Mouse (Mus musculus) naive thymus-derived CD4-positive, alpha-beta T cell, adult 2 months (primary cell): Measurements from ENCODE around the gene Agap1.

ENCODE experiments used
- DNase-seq: peaks from one replicate; pipeline ENCODE4 v3.0.0-alpha.2; 2011; ENCODE audit warnings: low read depth

The Agap1 gene

DNA sequence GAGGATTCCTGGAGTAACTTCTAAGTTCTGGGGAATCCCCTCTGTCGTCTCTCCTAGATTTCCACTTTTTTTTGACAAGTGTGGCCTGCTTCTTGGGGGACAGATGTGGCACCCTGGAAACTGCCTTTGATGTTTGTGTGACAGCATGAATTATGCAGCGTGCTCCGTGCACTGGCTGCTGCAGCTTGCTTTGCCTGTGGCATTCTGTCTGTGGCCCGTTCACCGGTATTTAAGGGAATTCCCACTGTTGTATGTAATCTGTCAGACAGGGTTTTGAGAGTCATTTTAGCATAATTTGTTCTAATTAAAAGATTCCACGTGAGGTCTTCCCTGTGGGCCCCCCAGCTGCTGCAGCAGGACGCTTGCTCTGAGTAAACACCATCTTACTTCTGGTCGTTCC is 312.3 kb downstream of the Agap1 start:
- no peak for DNase-seq

DNA sequence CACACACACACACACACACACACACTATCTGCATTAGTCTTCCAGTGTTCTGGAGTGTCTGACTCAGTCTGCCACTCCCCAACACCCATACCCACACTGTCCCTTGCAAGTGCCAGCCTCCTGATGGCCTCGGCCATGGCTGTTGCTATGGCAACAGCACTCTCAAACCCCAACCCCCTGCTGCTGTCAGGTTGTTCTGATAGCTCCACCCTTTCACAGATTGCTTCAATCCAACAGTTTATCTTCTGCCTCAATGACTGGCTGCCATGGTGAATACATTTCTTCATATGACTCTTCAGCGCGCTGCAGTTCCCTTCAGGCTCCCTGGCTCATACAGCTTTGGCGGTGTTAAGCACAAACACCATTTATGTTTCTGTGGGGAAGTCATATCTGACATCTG is 315.0 kb downstream of the Agap1 start:
- DNase-seq: no peak

DNA sequence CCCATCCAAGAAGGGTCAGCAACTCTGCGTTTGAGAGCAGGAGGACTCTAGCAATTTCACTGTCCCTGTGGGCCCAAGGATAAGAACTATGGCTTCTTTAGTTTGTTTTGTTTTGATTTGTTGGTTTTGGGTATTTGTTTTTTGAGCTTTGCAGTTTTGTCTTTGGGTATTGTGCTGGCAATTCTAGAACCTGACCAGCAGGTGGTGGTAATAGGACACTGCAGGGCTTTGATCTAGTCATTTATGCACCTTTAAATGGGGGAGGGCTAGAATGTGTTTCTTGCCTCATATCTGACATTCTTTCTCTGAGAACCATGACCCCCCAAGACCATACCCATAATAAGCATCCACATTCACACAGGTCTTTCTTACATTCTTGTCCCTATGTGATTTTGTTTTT is 315.7 kb downstream of the Agap1 start:
- no peak for DNase-seq

DNA sequence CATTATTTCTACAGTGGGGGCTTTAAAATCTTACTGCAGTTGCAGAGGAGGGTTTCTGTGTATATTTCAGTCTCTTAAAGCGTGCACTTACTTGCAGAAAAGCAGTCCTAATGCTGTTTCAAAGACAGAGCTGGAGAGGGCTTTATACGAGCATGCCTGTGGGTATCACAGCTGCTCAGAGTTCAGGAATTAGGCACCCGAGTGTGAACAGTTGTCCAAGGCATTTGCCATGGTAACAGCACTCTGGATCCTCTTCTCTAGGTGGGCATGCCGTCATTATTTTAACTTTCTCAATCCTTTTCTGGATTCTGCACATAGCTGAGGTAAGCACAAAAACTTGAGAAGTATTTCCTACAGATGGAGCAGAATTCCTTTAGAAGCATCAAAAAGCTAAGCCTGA is 321.1 kb downstream of the Agap1 start:
- DNase-seq: no peak

DNA sequence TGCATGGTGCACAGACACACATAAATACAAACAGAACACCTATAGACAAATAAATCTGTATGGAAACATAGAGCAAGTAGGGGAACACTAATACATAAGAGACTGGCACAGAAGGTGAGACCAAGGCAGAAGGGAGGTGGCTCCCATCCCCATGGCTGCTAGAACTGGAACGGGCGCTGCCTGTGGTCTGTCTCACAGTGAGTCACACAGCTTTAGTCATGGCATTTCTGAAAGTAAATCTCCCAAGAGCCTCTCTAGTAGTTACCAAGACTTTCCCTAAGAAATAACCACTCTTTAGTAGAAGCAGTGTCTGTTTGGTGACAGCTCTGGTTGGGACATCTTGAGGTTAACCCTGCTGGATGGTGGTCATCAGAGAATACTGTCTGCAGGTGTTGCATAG is 326.1 kb downstream of the Agap1 start:
- no peak for DNase-seq

DNA sequence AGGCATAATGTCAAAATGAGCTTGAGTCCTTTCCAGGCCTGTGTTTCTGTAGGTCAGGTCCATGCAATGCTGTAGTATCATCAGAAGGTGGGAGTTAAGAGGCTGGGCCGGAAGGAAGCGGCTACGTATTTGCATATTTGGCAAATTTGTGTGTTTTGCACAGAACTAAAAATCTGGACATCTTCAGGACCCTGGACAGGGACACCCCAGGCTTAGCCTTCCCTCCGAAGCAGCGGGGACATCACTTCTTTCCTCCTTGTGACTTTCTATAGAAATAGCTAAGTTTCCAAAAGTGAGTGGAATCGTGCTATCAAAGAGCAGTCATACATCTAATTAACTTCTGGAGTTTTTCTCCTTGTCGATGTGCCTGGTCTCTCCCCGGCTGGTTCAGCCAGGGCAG is 327.3 kb downstream of the Agap1 start:
- DNase-seq: no peak

DNA sequence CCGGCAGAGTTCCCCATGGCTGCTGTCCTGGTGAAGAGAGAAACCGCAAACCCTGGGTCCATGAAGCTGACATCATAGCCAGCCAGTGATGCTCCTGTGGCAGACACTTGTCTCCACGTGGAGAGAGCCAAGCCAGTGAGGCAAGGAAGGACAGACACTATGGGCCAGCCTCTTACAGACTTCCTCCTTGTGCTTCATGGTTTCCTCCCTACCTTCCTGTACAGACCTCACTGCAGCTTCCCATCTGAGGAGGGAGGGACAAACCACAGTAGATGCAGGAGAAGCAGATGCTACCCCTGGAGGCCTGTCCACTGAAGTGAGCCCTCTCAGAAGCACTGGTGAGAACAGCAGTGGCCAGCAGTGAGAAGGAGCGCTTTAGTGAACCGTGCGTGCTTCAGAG is 332.2 kb downstream of the Agap1 start:
- no peak for DNase-seq

DNA sequence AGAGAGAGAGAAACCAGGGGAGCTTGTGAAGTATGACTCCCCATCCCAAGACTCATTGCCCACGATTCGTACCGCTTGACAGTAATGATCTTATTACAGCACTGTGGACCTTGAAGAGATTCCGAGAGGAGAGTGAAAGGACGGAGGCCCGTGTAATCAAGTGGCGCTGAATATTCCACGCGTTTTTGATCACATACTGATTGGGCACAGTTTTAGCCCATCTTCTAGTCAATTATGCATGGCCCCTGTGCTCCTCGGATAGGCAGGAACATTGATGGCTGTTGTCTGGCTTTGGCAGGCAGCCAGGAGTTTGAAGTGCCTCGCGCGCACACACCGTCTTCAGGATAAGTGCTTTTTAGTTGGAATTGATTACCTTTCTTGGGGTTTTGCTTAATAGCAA is 344.1 kb downstream of the Agap1 start:
- DNase-seq: no peak

DNA sequence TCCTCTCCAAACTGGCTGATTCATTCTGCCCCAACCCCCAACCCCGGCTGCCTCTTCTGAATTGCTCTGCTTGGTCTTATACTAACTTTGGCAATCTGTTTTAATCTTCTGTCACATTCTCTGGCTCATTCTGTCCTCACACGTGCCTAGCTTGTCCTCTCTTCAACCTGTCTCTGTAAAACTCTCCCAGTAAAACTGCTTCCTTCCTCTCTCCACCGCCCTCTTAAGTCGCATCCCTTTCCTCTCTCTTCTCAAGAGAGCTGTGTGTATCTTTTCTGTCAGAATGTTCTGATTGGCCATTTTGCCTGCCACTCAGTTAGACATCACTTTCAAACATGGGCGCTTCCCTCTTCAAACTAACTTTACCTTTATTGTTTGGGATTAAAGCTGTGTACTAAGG is 346.9 kb downstream of the Agap1 start:
- DNase-seq: no peak

DNA sequence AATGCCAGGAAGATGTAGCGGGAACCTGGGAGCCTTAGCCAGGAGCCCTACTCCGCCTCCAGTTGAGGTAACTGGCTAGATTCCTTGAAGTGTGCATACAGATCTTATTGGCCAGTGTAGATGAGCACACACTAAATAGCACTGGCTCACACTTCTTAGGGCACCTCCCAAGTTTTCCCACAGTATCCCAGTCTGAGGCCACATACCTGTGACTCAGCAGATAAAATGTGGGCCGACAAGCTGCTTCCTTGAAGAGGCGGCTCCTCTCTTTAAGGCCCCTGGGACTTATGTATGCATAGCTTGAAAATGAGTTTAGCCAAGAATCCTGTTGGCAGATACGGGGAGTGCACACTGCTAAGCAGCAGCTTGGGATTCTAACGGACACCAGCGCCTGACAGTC is 350.4 kb downstream of the Agap1 start:
- no peak for DNase-seq

DNA sequence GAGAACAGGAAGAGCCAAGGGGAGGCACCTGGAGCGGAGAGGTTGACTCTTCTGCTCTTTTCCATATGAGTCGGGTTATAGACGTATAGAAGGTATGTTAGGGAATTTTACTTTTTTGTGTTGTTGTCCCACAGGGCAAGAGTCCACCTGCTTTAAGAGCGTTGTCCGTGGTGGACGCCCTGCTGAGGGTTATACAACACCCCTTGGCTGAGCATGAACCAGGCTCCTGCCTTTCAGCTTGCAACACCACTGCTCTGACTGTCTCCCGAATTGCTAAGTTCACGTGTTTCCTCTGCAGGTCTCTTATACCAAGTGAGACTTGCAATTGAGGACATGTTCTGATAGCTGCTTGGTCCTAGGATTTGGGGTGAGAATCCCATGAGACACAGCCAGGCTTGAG is 358.2 kb downstream of the Agap1 start:
- DNase-seq: no peak

DNA sequence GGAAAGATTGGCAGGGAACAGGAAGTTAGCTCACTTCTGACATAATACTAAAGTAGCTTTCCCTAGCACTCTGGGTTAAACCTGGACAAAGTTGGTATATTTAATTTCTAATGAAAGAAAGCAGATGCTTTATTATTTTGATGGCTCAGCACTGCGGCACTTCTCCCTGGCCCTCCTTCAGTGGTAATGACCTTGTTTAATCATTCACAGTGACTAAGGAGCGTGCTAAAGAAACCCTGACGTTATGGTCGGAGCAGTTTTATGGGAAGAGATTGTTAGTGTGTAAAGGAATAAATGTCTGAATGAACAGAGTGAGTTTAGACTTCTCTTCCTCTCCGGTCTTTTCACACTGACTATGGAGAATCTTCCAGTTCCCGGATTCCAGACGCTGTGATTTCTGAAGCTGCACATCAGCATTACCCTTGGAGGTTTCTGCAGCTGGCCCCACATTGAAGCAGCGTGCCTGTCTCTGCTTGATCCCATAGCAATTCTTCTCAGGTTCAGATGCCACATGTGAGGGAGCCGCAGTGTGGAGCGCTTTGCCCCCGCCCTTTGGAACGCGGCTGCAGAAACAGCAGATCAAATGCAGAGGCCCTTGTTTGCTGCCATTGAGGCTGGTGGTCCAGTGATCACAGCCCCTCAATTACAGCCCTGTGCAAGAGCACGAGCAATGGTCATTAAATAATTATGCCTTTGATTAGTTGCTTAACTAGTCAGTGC is 362.0 kb downstream of the Agap1 start:
- no peak for DNase-seq

DNA sequence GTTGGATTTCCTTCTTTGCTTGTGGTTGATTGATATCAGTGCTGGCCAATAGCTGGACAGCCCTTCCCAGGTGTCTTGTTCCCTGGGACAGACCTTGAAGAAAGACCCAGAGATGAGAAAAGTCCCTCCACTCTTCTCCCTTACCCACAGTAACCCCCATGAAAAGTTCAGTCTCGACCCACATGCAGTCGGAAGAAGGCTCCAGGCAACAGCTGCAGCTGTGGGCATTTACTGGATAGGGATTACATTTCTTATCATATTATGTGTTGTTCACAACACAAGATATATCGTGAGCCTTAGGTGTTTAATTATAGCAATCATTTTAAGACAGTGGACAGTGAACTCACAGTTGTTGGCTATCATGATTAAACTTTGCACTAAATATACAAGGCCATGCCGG is 367.2 kb downstream of the Agap1 start:
- DNase-seq: no peak

DNA sequence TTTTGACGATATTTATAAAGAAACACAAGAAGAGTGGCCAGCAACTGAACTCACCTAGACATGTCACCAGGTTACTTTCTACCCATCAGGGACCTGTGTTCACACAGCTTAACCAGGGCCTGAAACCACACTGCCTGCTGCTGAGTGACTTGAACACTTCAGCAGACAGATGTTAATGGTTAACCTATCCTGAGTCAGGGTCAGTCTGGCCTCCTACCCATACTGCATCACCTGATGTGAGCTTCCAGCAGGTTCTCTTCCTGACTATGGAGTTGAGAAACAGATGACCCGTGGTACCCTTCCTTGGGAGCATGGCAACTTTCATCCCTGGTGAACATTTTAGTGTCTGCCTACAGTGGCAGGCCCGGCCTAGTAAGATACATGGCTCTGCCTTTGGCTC is 367.8 kb downstream of the Agap1 start:
- no peak for DNase-seq

DNA sequence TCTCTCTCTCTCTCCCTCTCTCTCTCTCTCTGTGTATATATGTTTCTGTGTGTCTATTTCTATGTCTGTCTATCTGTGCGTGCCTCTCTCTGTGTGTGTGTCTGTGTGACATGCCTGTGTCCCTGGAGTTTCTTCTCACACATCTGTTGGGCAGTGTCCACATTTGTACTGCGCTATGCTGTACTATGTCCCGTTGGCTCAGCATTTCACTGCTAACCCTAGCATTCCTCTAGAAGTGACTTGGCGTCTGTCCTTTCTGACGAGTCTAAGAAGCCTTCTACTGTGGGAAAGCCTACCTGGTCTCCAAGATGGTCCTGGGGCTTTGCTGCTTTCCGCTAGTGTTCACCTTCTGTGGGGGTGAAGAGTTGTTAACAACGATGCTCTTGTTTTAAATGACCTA is 368.4 kb downstream of the Agap1 start:
- no peak for DNase-seq

DNA sequence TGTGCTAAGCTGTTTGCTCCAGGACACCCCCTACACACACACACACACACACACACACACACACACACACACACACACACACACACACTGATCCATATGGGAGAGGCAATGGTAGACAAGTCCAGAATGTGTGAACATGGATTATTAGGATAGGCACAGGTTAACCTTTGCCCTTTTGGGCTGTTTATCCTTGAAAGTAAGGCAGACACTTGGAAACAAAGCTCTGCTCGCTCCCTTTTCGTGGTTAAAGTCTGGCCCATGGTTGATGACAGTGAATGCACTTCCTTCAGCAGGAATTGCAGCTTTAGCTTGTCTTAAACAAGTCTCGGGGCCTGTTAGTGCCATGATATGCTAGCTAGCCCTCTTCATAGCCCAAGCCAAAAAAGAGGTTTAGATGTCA is 372.4 kb downstream of the Agap1 start:
- no peak for DNase-seq

DNA sequence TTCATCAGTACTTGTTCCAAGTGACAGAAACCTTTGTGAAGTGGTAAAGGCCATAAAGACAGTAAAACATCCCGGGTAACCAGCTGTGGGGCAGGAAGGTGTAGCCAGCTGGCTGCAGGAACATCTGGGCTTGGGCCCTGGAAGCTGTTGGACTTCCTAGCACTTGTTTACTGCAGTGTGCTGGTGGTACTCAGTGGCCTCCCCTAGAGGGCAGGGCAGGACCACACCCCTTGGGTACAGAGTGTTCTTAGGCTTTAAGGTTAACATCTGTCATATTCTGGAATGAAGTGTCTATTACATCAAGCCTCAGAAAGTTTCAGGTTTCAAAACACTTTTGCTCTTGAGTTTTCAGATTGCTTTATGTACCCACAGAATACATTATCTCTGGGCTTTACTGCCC is 376.5 kb downstream of the Agap1 start:
- no peak for DNase-seq

DNA sequence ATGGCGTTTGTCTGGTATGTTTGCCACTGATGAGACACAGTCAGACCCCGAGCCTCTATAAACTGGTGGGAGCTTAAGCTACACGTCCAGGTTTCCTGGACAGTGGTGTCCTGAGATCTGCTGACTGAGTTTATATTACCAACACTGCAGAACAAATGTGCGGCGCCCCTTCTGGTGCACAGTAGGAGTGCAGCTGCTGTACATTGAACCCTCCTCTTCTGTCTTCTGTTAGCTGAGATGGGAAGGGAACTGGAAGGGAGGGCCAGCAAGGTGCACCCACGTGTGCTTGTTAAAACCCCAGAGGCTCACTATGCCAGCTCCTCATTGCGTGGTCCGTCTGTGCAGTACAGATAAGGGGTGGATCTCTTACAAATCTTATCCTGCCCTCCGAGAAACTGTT is 389.5 kb downstream of the Agap1 start:
- no peak for DNase-seq

DNA sequence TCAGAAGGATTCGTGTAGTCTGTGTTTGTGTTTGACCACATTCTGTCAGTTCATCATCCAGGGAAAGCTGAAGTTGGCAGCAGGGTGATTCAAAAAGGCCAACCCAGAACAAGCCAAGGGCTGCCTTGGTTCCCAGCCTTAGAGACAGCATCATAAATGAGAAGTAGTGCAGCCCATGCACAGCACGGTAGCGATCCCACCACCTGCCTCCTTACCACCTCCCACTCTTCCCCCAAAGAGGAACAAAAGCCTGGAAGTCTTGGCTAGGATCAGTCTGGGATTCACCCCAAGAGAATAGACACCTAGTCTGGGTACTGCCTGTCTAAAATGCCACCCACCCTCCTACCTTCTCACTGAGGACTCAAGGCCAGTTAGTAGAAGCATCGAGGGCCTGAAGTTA is 390.9 kb downstream of the Agap1 start:
- no peak for DNase-seq

DNA sequence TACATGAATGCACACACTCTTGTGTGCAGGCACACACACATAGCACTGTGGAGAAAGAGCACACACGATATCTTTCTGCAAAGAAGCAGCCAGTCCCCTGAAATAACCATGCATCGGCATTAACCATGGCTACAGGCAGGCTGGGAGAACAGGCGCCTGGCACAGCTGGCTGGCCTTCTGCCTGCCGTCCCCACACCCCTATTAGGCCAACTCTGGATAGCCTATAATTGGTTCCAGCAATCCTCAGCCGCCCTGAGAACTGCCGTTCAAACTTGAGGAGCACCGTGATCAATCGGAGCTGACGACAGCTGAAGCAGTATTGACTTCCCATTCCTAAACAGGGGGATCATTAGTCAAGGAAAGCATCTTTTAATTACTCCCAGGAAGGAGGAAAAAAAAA is 391.5 kb downstream of the Agap1 start:
- DNase-seq: no peak

DNA sequence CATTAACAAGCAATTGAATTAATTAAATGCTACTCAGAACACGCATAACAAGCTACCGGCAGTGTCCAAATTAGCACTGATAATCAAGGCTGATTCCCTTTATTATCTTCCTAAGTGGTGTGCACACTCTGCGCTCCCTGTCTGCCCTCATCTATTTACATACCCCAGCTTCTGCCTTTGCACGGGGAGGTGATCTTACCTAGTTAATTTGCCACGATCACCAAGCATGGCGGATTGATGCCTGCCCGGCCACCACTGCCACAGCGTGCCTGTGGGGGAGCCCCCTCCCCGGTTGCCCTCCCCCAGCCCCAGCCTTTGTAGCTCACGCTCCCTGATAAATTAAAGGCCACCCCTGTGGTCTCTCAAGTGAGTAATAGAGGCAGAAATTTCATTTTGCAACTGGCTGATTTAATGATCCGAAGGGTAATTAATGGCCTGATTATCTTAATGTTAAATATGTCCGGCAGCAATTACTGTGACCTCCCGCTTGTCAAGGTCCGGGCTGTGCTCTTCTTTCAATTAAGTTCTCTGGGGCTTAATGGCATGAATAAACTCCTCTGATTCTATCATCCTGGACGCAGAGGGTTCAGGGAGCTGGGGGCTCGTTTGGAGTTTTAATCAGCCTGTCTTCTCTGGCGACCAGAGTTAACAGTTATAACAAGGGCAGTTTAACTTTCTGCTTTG is 393.9 kb downstream of the Agap1 start:
- DNase-seq: no peak

DNA sequence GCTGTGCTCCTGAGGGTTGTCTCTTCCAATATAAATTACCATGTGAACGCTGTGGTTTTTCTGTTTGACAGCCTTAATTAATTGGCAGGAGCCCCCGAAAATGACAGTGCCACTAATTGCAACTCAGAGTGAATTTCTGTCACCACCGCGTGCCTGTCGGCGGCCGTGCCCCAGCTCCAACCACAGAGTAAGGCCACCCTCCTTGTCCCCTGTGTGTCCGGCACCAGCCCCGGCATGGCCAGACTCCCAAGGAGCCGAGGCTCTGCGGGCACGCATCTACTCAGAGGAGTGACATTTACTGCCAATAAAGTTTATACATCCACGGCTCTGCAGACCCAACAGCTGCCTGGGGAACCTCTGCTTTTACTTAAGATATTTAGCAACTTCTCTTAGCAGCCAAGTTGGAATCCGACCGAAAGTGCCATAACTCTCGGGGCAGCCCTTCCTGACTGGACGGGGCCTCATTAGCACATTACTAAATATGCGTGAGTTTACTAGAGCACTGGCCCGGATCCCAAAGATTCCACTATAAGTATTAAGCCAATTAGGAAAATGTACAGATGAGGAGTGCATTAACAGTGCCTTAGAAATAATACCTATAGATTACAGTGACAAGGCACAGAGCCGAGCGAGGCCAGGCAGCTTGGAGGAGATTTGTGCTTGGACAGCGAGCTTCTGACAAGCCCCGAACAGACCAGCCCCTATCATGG is 394.7 kb downstream of the Agap1 start:
- no peak for DNase-seq

DNA sequence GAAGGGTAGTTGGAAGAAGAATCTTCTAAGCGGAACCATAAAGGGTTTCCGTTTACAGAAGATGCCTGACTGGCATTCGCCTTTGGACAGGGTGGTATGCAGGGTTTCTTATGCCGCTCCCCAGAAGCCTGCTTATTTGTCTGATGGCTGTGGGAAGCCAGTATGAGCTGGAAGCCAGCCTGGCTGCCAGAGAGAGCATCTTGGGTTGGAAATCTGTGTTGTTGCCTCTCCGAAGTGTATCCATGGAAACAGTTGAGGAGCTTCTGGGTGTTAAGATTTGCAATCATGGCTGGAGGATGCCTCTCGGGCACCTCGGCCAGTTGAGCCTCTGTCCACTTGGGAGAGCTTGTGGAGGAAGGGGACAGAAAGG is 395.2 kb downstream of the Agap1 start:
- no peak for DNase-seq
